Mouse (Mus musculus) stomach, embryonic 16.5 days (tissue): ENCODE data around the gene Cdk10. TPM values are rescaled to one million over a fixed set of nuclear protein-coding genes. Genes with fewer than 3 reads are reported as not detected.
"Not testable (repeated sequence)": the region's sequence is repeated elsewhere in the genome, so short reads cannot be mapped to it uniquely, and the experiment has no call there.

Experiments used
- ATAC-seq: fragments of 200-750 bp; cut with Nextera tagmentation; 2 replicates; pipeline ENCODE4 v1.8.0; 2017; ENCODE audit warnings: moderate number of reproducible peaks, moderate TSS enrichment; ENCODE audit not compliant: insufficient read depth, low FRiP score
- H3K27ac ChIP-seq: fragments of 300-500 bp; sonication (generic); 2 replicates; pipeline ENCODE4 v1.5.1; 2014; ENCODE audit warnings: low read length
- H3K27me3 ChIP-seq: fragments of 300-500 bp; sonication (generic); 2 replicates; pipeline ENCODE4 v1.6.1; 2014; ENCODE audit warnings: low read length, control low read depth, mixed read lengths; ENCODE audit not compliant: control insufficient read depth, insufficient read depth
- H3K36me3 ChIP-seq: fragments of 300-500 bp; sonication (generic); 2 replicates; pipeline ENCODE4 v1.6.1; 2014; ENCODE audit warnings: low read length; ENCODE audit not compliant: control insufficient read depth, insufficient read depth
- H3K4me1 ChIP-seq: fragments of 300-500 bp; sonication (generic); 2 replicates; pipeline ENCODE4 v1.6.1; 2014; ENCODE audit warnings: low read length, control low read depth, mixed read lengths; ENCODE audit not compliant: control insufficient read depth, insufficient read depth
- H3K4me2 ChIP-seq: fragments of 300-500 bp; sonication (generic); 2 replicates; pipeline ENCODE4 v1.6.1; 2014; ENCODE audit warnings: low read depth, low read length, mixed read lengths
- H3K4me3 ChIP-seq: fragments of 300-500 bp; sonication (generic); replicated peaks from 2 replicates; pipeline ENCODE4 v1.5.1; 2014; ENCODE audit warnings: mild to moderate bottlenecking, low read length
- H3K9ac ChIP-seq: fragments of 300-500 bp; sonication (generic); 2 replicates; pipeline ENCODE4 v1.6.1; 2014; ENCODE audit warnings: low read length
- H3K9me3 ChIP-seq: fragments of 300-500 bp; sonication (generic); replicated peaks from 2 replicates; pipeline ENCODE4 v1.6.1; 2016; ENCODE audit warnings: low read length, control low read depth; ENCODE audit not compliant: control insufficient read depth
- WGBS: fragments of 180-500 bp; shearing (Covaris S2); extraction: QIAGEN DNeasy Blood & Tissue Kit; methylation state at CpG from one replicate; pipeline ENCODE4 v1.1.7; 2014; 5-methylcytosine and 5-hydroxymethylcytosine counted together
- polyA plus RNA-seq: library from polyadenylated mRNA; unstranded; fragments of >200 nt; fragmentation: Nextera tagmentation; extraction: Ambion mirVana; gene quantifications from 2 replicates; pipeline ENCODE4 v1.2.1, GENCODE M21; 2015

Cdk10 gene
- polyA plus RNA-seq, 1 experiment from 2014 or later, result 27.3 TPM

DNA sequence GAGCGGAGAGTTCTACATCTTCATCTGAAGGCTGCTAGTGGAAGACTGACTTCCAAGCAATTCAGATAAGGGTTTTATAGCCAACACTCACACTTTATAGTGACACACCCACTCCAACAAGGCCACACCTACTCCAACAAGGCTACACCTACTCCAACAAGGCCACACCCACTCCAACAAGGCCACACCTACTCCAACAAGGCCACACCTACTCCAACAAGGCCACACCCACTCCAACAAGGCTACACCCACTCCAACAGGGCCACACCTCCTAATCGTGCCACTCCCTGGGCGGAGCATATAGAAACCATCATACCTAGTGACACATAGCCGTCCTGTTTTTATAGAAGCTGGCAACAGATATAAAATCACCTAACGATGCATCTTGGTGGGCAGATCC, 27.6 kb upstream of the Cdk10 start:
- not testable (repeated sequence) for H3K9ac ChIP-seq, H3K9me3 ChIP-seq, H3K4me1 ChIP-seq, H3K27me3 ChIP-seq, H3K27ac ChIP-seq, H3K4me2 ChIP-seq, ATAC-seq, H3K4me3 ChIP-seq, H3K36me3 ChIP-seq
- 69% methylated on average over 5 of the region's 5 CpGs for WGBS

DNA sequence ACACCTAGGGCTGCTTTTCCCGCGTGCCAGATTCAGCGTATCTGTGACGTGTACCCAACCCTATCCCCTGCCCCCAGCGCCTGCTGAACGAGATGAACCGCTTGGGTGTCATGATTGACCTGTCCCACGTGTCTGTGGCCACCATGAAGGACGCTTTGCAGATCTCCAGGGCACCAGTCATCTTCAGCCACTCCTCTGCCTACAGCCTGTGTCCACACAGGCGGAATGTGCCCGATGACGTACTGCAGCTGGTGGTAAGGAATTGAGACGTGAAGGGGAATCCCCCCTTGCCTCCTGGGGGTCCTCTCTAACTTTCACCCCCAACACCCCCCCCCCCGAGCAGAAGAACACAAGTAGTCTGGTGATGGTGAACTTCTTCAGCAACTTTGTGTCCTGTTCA, 24.8 kb upstream of the Cdk10 start:
- H3K27me3 ChIP-seq, result no peaks in the 10 kb centered on the region
- H3K4me1 ChIP-seq, result no peaks in the 10 kb centered on the region
- H3K27ac ChIP-seq, result no peak overlapping the region
- no peak overlapping the region for H3K4me3 ChIP-seq
- 50% methylated on average over 14 of the region's 14 CpGs for WGBS
- no peak overlapping the region for H3K4me2 ChIP-seq
- H3K9ac ChIP-seq, result no peak overlapping the region
- no peaks in the 10 kb centered on the region for H3K36me3 ChIP-seq
- no peak for ATAC-seq
- H3K9me3 ChIP-seq, result no peaks in the 10 kb centered on the region

DNA sequence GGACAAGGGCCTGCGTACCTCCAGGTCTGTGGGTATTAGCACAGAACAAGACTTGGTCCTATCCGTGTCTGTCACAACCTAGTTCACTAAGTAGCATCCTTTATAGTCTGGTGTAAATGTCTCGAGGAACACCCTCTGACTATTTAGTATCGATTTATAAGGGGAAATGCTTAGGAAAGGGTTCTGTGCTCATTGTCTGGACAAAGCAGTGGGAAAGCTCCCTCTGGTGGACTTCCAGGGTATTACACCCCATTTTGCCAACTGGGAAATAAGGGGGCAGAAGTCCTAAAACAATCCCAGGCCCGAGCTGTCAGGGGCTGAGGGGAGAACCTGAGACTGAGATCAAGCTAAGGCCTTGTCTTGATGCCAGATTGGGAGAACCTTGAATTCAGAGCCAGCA, 22.4 kb upstream of the Cdk10 start:
- 21% methylated on average over 5 of the region's 5 CpGs for WGBS
- Histone ChIP-seq H3K4me3 (no peak overlapping the region), H3K27me3 (no peaks in the 10 kb centered on the region), H3K4me2 (no peak overlapping the region), H3K4me1 (no peaks in the 10 kb centered on the region), H3K9ac (0 out of 2 replicates have a peak overlapping the region, but pooled peaks have one; percentile 10), H3K27ac (no peak overlapping the region), H3K36me3 (no peaks in the 10 kb centered on the region), H3K9me3 (no peaks in the 10 kb centered on the region)
- ATAC-seq, result no peak

GRCm38 (mm10) chr8:123203571-123203970, 21.1 kb upstream of the Cdk10 start:
- WGBS, result 81% methylated on average over 3 of the region's 3 CpGs
- ATAC-seq, result no peak
- Histone ChIP-seq H3K4me3 (no peak overlapping the region), H3K27me3 (no peaks in the 10 kb centered on the region), H3K36me3 (no peaks in the 10 kb centered on the region), H3K4me2 (no peak overlapping the region), H3K9me3 (no peaks in the 10 kb centered on the region), H3K4me1 (no peaks in the 10 kb centered on the region), H3K9ac (no peak overlapping the region), H3K27ac (no peak overlapping the region)

GRCm38 (mm10) chr8:123211876-123212275, 12.8 kb upstream of the Cdk10 start:
- H3K4me1 ChIP-seq, result peaks cover 10% of the 10 kb centered on the region
- H3K4me2 ChIP-seq, result peak overlapping the region; percentile 79
- no peaks in the 10 kb centered on the region for H3K9me3 ChIP-seq
- no peaks in the 10 kb centered on the region for H3K27me3 ChIP-seq
- ATAC-seq, result no peak
- 0 out of 2 replicates have a peak, but pooled peaks cover 5% of the 10 kb centered on the region for H3K36me3 ChIP-seq
- peak overlapping the region; percentile 66; the same call in 1 of the 2 replicates for H3K27ac ChIP-seq
- peak overlapping the region; percentile 93 for H3K4me3 ChIP-seq
- peak overlapping the region; percentile 97 for H3K9ac ChIP-seq
- 38% methylated on average over 10 of the region's 10 CpGs for WGBS

DNA sequence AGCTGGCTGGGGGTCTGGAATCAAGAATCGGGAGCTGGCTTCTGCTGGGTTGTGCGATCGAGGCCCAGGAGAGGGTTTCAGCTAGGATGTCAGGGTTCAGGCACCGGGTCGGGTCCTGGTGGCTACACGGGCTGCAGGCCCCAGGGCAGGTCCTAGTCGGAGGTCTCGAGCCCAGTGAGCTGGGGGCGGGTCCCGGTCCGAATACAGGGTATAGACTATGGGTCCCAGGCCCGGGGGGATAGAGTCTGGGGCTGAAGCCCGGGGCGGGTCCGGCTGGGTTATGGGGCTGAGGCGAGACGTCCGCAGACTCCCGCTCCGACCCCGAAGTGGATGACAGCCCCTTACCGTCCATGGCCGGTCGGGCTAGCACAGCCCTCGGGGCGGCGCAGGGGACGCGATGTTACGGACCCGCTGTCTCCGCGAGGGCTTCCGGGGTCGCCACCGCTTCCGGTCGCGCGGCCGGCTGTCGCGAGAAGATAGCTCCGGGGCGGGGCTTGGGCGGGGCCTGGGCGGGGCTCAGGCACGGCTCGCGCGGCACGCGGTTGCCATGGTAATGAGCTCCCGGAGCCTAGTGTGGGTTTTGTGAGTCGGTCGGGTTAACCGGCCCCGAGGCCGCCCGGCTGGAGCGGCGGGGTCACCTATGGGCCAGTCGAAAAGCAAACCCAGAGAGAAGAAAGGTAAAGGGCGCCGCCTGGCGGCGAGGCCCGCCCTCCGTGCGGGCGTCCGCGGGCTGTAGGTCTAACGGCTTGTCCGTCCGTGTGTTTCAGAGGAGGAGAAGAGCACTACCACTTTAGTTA, 12.1 kb upstream of the Cdk10 start, which contains the start of the genes Chmp1a and Spata33:
TSS of gene Chmp1a (minus strand) at position 443 of the 797 bp plus-strand sequence.
TSS of gene Spata33 (plus strand) at position 512 of the 797 bp plus-strand sequence.
- no peaks in the 10 kb centered on the region for H3K9me3 ChIP-seq
- peak within 1 kb of the TSS; percentile 97 for H3K9ac ChIP-seq
- H3K36me3 ChIP-seq, result 0 out of 2 replicates have a peak, but pooled peaks cover 5% of the 10 kb centered on the region
- ATAC-seq, result peak; percentile 95
- peak within 1 kb of the TSS; percentile 93 for H3K4me3 ChIP-seq
- peak within 1 kb of the TSS; percentile 92 for H3K4me2 ChIP-seq
- H3K27ac ChIP-seq, result peak within 1 kb of the TSS; percentile 66
- H3K4me1 ChIP-seq, result peaks cover 10% of the 10 kb centered on the region
- H3K27me3 ChIP-seq, result no peaks in the 10 kb centered on the region
- WGBS, result under 1% methylated on average over 76 of the region's 76 CpGs

- Histone ChIP-seq H3K36me3 (0 out of 2 replicates have a peak, but pooled peaks cover 5% of the 10 kb centered on the region), H3K4me3 (peak overlapping the region; percentile 93), H3K27me3 (no peaks in the 10 kb centered on the region), H3K27ac (peak overlapping the region; percentile 41), H3K4me2 (peak overlapping the region; percentile 92), H3K9ac (peak overlapping the region; percentile 97), H3K9me3 (no peaks in the 10 kb centered on the region), H3K4me1 (peaks cover 10% of the 10 kb centered on the region)
- ATAC-seq, result no peak
- 16% methylated on average over 22 of the region's 22 CpGs for WGBS
These were observed 11.4 kb upstream of the Cdk10 start for GRCm38 (mm10) chr8:123213118-123213772.

DNA sequence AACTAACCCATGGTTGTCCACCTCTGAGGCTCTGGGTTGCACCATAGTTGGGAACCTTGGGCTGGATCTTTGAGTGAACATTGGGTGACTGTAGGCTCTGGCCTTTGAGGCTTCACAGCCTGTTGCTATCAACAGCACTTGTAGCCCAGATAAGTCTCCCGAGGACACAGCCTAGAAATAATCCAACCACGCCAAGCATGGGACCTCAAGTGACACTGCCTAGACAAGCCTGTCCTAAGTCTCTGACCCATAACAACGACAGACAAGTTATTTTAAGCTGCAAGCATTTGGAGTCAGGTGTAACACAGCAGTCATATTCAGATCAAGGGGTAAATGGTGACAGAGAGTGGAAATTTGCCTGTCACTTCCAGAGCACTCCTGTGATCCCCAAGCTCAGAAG, 9.2 kb upstream of the Cdk10 start:
- H3K27ac ChIP-seq, result no peak overlapping the region
- WGBS, result 71% methylated on average over 3 of the region's 3 CpGs
- ATAC-seq, result no peak
- H3K27me3 ChIP-seq, result no peaks in the 10 kb centered on the region
- H3K4me1 ChIP-seq, result peaks cover 10% of the 10 kb centered on the region
- no peaks in the 10 kb centered on the region for H3K9me3 ChIP-seq
- H3K9ac ChIP-seq, result no peak overlapping the region
- no peak overlapping the region for H3K4me3 ChIP-seq
- H3K36me3 ChIP-seq, result no peaks in the 10 kb centered on the region
- H3K4me2 ChIP-seq, result no peak overlapping the region

DNA sequence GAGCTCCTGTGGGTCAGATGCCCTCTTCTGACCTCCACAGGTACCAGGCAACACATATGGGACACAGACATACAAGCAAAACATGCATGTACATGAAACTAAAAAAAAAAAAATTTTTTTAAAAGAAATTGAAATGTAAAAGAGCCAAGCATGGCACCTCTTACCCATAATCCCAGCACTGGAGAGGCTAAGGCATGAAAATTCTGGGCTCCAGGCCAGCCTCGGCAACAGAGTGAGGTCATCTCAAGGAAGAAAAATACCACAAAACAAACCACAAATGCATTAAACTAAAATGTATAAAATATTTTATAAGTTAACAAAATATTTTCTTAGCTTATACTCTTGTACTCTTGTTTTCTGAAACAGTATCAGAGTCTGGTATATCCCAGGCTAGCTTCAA, 3.7 kb upstream of the Cdk10 start:
- no peaks in the 10 kb centered on the region for H3K36me3 ChIP-seq
- H3K4me1 ChIP-seq, result peaks cover 12% of the 10 kb centered on the region
- no peak overlapping the region for H3K4me3 ChIP-seq
- H3K27ac ChIP-seq, result no peak overlapping the region
- no peak overlapping the region for H3K9ac ChIP-seq
- 54% methylated on average over 1 of the region's 1 CpGs for WGBS
- no peak for ATAC-seq
- H3K4me2 ChIP-seq, result no peak overlapping the region
- H3K9me3 ChIP-seq, result no peaks in the 10 kb centered on the region
- no peaks in the 10 kb centered on the region for H3K27me3 ChIP-seq
